Mouse (Mus musculus): ENCODE results near the gene Fam13a.

Gene Fam13a

GRCm38 (mm10) chr6:58942276-58942675, 82.1 kb downstream of the Fam13a start:
- ATAC-seq (ENCODE audit: insufficient number of reproducible peaks, low FRiP score, low TSS enrichment): no peak

- no peak for ATAC-seq (ENCODE audit: insufficient number of reproducible peaks, low FRiP score, low TSS enrichment)
These were observed 86.6 kb downstream of the Fam13a start for GRCm38 (mm10) chr6:58937726-58938125.

- ATAC-seq (ENCODE audit: insufficient number of reproducible peaks, low FRiP score, low TSS enrichment): no peak
These were observed 90.2 kb downstream of the Fam13a start for GRCm38 (mm10) chr6:58934144-58934543.

GRCm38 (mm10) chr6:58933189-58933913, 91.0 kb downstream of the Fam13a start:
- ATAC-seq (ENCODE audit: insufficient number of reproducible peaks, low FRiP score, low TSS enrichment): peak; percentile 86

GRCm38 (mm10) chr6:58932515-58933188, 91.7 kb downstream of the Fam13a start:
- ATAC-seq (ENCODE audit: insufficient number of reproducible peaks, low FRiP score, low TSS enrichment): no peak

GRCm38 (mm10) chr6:58931149-58931548, 93.2 kb downstream of the Fam13a start:
- no peak for ATAC-seq (ENCODE audit: insufficient number of reproducible peaks, low FRiP score, low TSS enrichment)

- no peak for ATAC-seq (ENCODE audit: insufficient number of reproducible peaks, low FRiP score, low TSS enrichment)
These were observed 94.4 kb downstream of the Fam13a start for GRCm38 (mm10) chr6:58929911-58930431.

GRCm38 (mm10) chr6:58927881-58928280, 96.5 kb downstream of the Fam13a start:
- peak; percentile 95 for ATAC-seq (ENCODE audit: insufficient number of reproducible peaks, low FRiP score, low TSS enrichment)

- no peak for ATAC-seq (ENCODE audit: insufficient number of reproducible peaks, low FRiP score, low TSS enrichment)
These were observed 101.8 kb downstream of the Fam13a start for GRCm38 (mm10) chr6:58922511-58922910.

- peak; percentile 83 for ATAC-seq (ENCODE audit: insufficient number of reproducible peaks, low FRiP score, low TSS enrichment)
These were observed 102.7 kb downstream of the Fam13a start for GRCm38 (mm10) chr6:58921623-58922022.

GRCm38 (mm10) chr6:58920735-58921134, 103.6 kb downstream of the Fam13a start:
- ATAC-seq (ENCODE audit: insufficient number of reproducible peaks, low FRiP score, low TSS enrichment): no peak

- ATAC-seq (ENCODE audit: insufficient number of reproducible peaks, low FRiP score, low TSS enrichment): no peak
These were observed 107.9 kb downstream of the Fam13a start for GRCm38 (mm10) chr6:58916498-58916897.

- ATAC-seq (ENCODE audit: insufficient number of reproducible peaks, low FRiP score, low TSS enrichment): no peak
These were observed 110.4 kb downstream of the Fam13a start for GRCm38 (mm10) chr6:58913971-58914370.

GRCm38 (mm10) chr6:58913551-58913950, 110.8 kb downstream of the Fam13a start:
- ATAC-seq (ENCODE audit: insufficient number of reproducible peaks, low FRiP score, low TSS enrichment): no peak

- no peak for ATAC-seq (ENCODE audit: insufficient number of reproducible peaks, low FRiP score, low TSS enrichment)
These were observed 111.5 kb downstream of the Fam13a start for GRCm38 (mm10) chr6:58912842-58913241.

- ATAC-seq (ENCODE audit: insufficient number of reproducible peaks, low FRiP score, low TSS enrichment): no peak
These were observed 116.6 kb downstream of the Fam13a start for GRCm38 (mm10) chr6:58907791-58908190.

- no peak for ATAC-seq (ENCODE audit: insufficient number of reproducible peaks, low FRiP score, low TSS enrichment)
These were observed 117.0 kb downstream of the Fam13a start for GRCm38 (mm10) chr6:58907336-58907735.

GRCm38 (mm10) chr6:58906852-58907261, 117.5 kb downstream of the Fam13a start, which contains the start of gene Nap1l5:
Nap1l5 (minus strand) TSS chr6:58907076.
- peak; percentile 92 for ATAC-seq (ENCODE audit: insufficient number of reproducible peaks, low FRiP score, low TSS enrichment)

GRCm38 (mm10) chr6:58904551-58904950, 119.8 kb downstream of the Fam13a start:
- no peak for ATAC-seq (ENCODE audit: insufficient number of reproducible peaks, low FRiP score, low TSS enrichment)

- peak; percentile 37 for ATAC-seq (ENCODE audit: insufficient number of reproducible peaks, low FRiP score, low TSS enrichment)
These were observed 121.2 kb downstream of the Fam13a start for GRCm38 (mm10) chr6:58903171-58903570.

GRCm38 (mm10) chr6:58900536-58900935, 123.8 kb downstream of the Fam13a start:
- no peak for ATAC-seq (ENCODE audit: insufficient number of reproducible peaks, low FRiP score, low TSS enrichment)

All from cerebellum, adult (tissue).